Mouse (Mus musculus): ENCODE data around the gene Actl7b. TPM values are rescaled to one million over a fixed set of nuclear protein-coding genes. Genes with fewer than 3 reads are reported as not detected.

Actl7b gene
- total RNA-seq (2014; rRNA removed): 0.23 and 0.67 TPM in 2 replicates
- not detected in 2 replicates for polyA plus RNA-seq (2015; fragmentation: Nextera tagmentation; extraction: Ambion mirVana)

- ATAC-seq: no peak
- Histone ChIP-seq H3K27me3 (ENCODE audit: insufficient read depth, low read length) (no peaks in the 10 kb centered on the region), H3K4me3 (ENCODE audit: low read depth, low read length) (no peak within 1 kb of the TSS), H3K9ac (no peak within 1 kb of the TSS), H3K4me2 (ENCODE audit: low read depth) (no peak within 1 kb of the TSS), H3K9me3 (ENCODE audit: low read length) (no peaks in the 10 kb centered on the region), H3K27ac (ENCODE audit: low read depth, low read length) (no peak within 1 kb of the TSS), H3K36me3 (ENCODE audit: insufficient read depth) (peaks cover 11% of the 10 kb centered on the region; the same call in 1 of the 2 replicates), H3K4me1 (ENCODE audit: insufficient read depth) (no peaks in the 10 kb centered on the region)
- TF ChIP-seq CTCF (IDR thresholded peaks at IDR 0.05; ENCODE audit: low read depth): no peak
- no peak for DNase-seq
- WGBS: 94% methylated on average over 13 of the region's 13 CpGs
Measured at GRCm38 (mm10) chr4:56741041-56741493, at the start of gene Actl7b. Actl7b (minus strand) TSS chr4:56741443.

- H3K4me1 ChIP-seq (ENCODE audit: insufficient read depth): no peaks in the 10 kb centered on the region
- TF ChIP-seq CTCF (IDR thresholded peaks at IDR 0.05; ENCODE audit: low read depth): no peak
- no peaks in the 10 kb centered on the region for H3K9me3 ChIP-seq (ENCODE audit: low read length)
- 76% methylated on average over 1 of the region's 1 CpGs for WGBS
- no peak overlapping the region for H3K9ac ChIP-seq
- no peak for ATAC-seq
- H3K27me3 ChIP-seq (ENCODE audit: insufficient read depth, low read length): no peaks in the 10 kb centered on the region
- peaks cover 86% of the 10 kb centered on the region for H3K36me3 ChIP-seq (ENCODE audit: insufficient read depth)
- H3K27ac ChIP-seq (ENCODE audit: low read depth, low read length): no peak overlapping the region
- no peak overlapping the region for H3K4me2 ChIP-seq (ENCODE audit: low read depth)
- H3K4me3 ChIP-seq (ENCODE audit: low read depth, low read length): no peak overlapping the region
- no peak for DNase-seq
Measured at GRCm38 (mm10) chr4:56771065-56771464, 29.8 kb upstream of the Actl7b start.

DNA sequence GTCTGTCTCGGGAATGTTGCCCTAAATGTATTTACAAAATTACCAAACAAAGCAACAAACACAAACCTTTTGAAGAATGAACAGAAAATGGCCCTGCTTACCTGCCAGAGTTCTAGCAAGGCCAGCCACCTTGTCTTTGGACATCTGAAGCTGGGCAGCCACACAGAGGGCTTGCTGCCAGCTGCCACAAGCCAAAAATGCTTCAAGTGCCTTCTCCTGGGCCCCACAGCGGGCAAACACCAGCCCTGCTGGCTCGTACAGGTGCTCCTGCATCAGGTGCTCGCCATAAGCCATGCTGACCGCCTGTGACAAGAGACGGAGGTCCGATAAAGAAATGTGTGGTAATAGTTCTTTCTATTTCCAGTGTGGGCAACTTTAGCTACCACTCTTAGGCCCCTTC lies 27.7 kb upstream of the Actl7b start:
- H3K4me1 ChIP-seq (ENCODE audit: insufficient read depth): no peaks in the 10 kb centered on the region
- H3K27ac ChIP-seq (ENCODE audit: low read depth, low read length): no peak overlapping the region
- no peaks in the 10 kb centered on the region for H3K9me3 ChIP-seq (ENCODE audit: low read length)
- peaks cover 89% of the 10 kb centered on the region for H3K36me3 ChIP-seq (ENCODE audit: insufficient read depth)
- no peak overlapping the region for H3K4me2 ChIP-seq (ENCODE audit: low read depth)
- H3K27me3 ChIP-seq (ENCODE audit: insufficient read depth, low read length): no peaks in the 10 kb centered on the region
- DNase-seq (no peak), ATAC-seq (no peak)
- H3K4me3 ChIP-seq (ENCODE audit: low read depth, low read length): no peak overlapping the region
- no peak overlapping the region for H3K9ac ChIP-seq
- 93% methylated on average over 7 of the region's 7 CpGs for WGBS
- no peak for TF ChIP-seq CTCF (IDR thresholded peaks at IDR 0.05; ENCODE audit: low read depth)

DNA sequence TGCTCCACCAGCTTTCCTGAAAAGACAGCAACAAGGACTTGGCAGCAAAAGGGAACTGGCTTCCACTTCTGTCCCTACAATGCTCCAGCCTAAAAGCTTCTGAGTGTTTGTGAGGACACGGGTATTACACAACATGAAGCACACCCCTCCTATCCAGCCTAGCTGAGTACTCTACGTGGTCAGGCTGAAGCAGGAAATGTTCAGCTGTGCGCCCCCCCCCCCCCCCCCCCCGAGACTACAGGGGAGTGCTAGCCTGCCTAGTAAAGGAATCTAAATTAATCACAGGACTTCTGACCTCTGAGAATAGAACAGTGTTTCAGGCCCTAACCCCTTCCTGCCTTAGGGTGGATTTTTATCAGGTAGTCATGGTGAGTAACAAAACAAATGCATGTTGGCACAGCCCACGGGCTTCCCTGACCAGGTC lies 26.6 kb upstream of the Actl7b start:
- H3K4me2 ChIP-seq (ENCODE audit: low read depth): no peak overlapping the region
- H3K27me3 ChIP-seq (ENCODE audit: insufficient read depth, low read length): no peaks in the 10 kb centered on the region
- no peak overlapping the region for H3K27ac ChIP-seq (ENCODE audit: low read depth, low read length)
- no peak for DNase-seq
- H3K9me3 ChIP-seq (ENCODE audit: low read length): no peaks in the 10 kb centered on the region
- no peak overlapping the region for H3K4me3 ChIP-seq (ENCODE audit: low read depth, low read length)
- no peak for ATAC-seq
- H3K36me3 ChIP-seq (ENCODE audit: insufficient read depth): peaks cover 85% of the 10 kb centered on the region
- 85% methylated on average over 5 of the region's 5 CpGs for WGBS
- no peaks in the 10 kb centered on the region for H3K4me1 ChIP-seq (ENCODE audit: insufficient read depth)
- no peak overlapping the region for H3K9ac ChIP-seq
- no peak for TF ChIP-seq CTCF (IDR thresholded peaks at IDR 0.05; ENCODE audit: low read depth)

DNA sequence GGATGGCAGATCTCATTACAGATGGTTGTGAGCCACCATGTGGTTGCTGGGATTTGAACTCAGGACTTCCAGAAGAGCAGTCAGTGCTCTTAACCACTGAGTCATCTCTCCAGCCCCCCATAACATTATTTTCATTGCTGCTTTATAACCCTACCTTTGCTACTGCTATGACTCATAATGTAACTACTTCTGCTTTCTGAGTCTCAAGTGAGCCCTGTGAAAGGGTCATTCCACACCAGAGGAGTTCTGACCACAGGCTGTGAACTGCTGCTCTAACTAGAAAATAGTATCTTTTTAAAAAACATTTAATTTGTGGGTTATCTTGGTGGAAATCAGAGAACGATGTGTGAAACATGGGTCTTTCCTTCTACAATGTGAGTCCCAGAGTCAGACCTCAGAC lies 16.4 kb upstream of the Actl7b start:
- no peak for ATAC-seq
- H3K4me2 ChIP-seq (ENCODE audit: low read depth): no peak overlapping the region
- H3K27me3 ChIP-seq (ENCODE audit: insufficient read depth, low read length): no peaks in the 10 kb centered on the region
- no peak for DNase-seq
- H3K27ac ChIP-seq (ENCODE audit: low read depth, low read length): no peak overlapping the region
- WGBS: 97% methylated on average over 1 of the region's 1 CpGs
- TF ChIP-seq CTCF (IDR thresholded peaks at IDR 0.05; ENCODE audit: low read depth): no peak
- H3K36me3 ChIP-seq (ENCODE audit: insufficient read depth): peaks cover 93% of the 10 kb centered on the region
- H3K9me3 ChIP-seq (ENCODE audit: low read length): no peaks in the 10 kb centered on the region
- H3K4me1 ChIP-seq (ENCODE audit: insufficient read depth): no peaks in the 10 kb centered on the region
- H3K9ac ChIP-seq: no peak overlapping the region
- H3K4me3 ChIP-seq (ENCODE audit: low read depth, low read length): no peak overlapping the region

DNA sequence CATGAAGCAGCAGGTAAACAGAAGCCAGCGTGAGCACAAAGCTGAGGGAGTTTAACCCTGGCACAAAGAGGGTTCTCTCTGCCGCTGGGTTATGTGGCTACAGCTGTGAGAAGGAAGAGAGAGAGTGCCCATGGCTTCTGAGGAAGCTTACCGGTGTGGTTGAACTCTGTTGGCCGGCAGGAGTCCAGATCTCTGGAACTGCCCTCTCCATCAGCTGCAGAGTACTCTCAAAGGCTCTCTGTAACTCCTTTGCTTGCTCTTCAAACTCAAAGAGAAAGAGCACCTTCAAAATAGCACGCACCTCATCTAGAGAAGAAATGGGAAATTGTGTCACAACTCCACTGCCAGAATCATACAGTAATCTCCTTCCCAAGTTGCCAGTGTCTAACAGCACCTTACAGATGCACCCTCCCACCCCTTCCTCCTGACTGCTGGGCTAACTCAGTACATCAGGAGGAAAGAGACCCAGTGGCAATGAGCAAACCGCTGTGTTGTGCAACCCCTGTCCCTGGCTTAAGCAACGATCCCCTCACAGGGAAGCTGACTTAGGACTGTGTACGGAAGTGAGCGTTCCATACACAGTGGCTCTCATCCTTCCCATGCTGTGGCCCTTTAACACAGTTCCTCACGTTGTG lies 15.8 kb upstream of the Actl7b start:
- ATAC-seq (no peak), DNase-seq (no peak)
- no peaks in the 10 kb centered on the region for H3K4me1 ChIP-seq (ENCODE audit: insufficient read depth)
- no peak for TF ChIP-seq CTCF (IDR thresholded peaks at IDR 0.05; ENCODE audit: low read depth)
- H3K4me3 ChIP-seq (ENCODE audit: low read depth, low read length): no peak overlapping the region
- no peak overlapping the region for H3K9ac ChIP-seq
- no peak overlapping the region for H3K4me2 ChIP-seq (ENCODE audit: low read depth)
- 94% methylated on average over 10 of the region's 10 CpGs for WGBS
- H3K36me3 ChIP-seq (ENCODE audit: insufficient read depth): peaks cover 89% of the 10 kb centered on the region
- H3K9me3 ChIP-seq (ENCODE audit: low read length): no peaks in the 10 kb centered on the region
- H3K27me3 ChIP-seq (ENCODE audit: insufficient read depth, low read length): no peaks in the 10 kb centered on the region
- H3K27ac ChIP-seq (ENCODE audit: low read depth, low read length): no peak overlapping the region

DNA sequence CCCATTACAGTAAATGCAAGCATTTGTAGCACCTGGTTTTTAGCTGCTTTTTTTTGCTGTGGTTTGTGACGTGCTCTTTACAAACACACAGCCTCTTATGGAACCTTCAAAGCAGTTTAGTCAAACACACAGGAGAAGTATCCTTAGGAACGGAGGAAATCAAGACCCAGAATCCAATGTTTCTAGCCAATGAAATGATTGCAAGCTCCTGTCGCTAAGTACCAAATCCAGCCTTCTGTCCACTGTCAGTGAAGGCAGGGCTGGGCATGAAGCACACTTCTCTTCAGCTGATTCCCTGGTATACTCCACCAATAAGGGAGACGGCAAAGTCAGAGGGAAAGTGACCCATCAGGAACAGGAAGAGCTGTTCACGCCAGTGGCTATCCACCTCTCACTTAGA lies 14.8 kb upstream of the Actl7b start:
- H3K27ac ChIP-seq (ENCODE audit: low read depth, low read length): no peak overlapping the region
- H3K4me1 ChIP-seq (ENCODE audit: insufficient read depth): no peaks in the 10 kb centered on the region
- H3K9ac ChIP-seq: no peak overlapping the region
- DNase-seq (no peak), ATAC-seq (no peak)
- 88% methylated on average over 5 of the region's 5 CpGs for WGBS
- no peak for TF ChIP-seq CTCF (IDR thresholded peaks at IDR 0.05; ENCODE audit: low read depth)
- no peak overlapping the region for H3K4me2 ChIP-seq (ENCODE audit: low read depth)
- H3K36me3 ChIP-seq (ENCODE audit: insufficient read depth): peaks cover 90% of the 10 kb centered on the region
- H3K9me3 ChIP-seq (ENCODE audit: low read length): no peaks in the 10 kb centered on the region
- no peaks in the 10 kb centered on the region for H3K27me3 ChIP-seq (ENCODE audit: insufficient read depth, low read length)
- no peak overlapping the region for H3K4me3 ChIP-seq (ENCODE audit: low read depth, low read length)

Data from forebrain, postnatal 0 days (tissue).